Mouse (Mus musculus) embryonic facial prominence, embryonic 10.5 days (tissue): ENCODE measurements around the gene Cela3b. TPM values are rescaled to one million over a fixed set of nuclear protein-coding genes. Genes with fewer than 3 reads are reported as not detected.
A peak's percentile ranks its signal among the peaks of the same experiment; 100 is the strongest.

ENCODE experiments used
- DNase-seq: peaks from one replicate; pipeline ENCODE4 v3.0.0-alpha.2; 2017; ENCODE audit warnings: low spot score
- H3K27ac ChIP-seq: fragments of 300-500 bp; sonication (generic); replicated peaks from 2 replicates; pipeline ENCODE4 v1.5.1; 2016; ENCODE audit warnings: mild to moderate bottlenecking
- H3K27me3 ChIP-seq: fragments of 300-500 bp; sonication (generic); replicated peaks from 2 replicates; pipeline ENCODE4 v1.6.1; 2016; ENCODE audit warnings: low read depth, mild to moderate bottlenecking; ENCODE audit not compliant: poor library complexity, severe bottlenecking
- H3K36me3 ChIP-seq: fragments of 300-500 bp; sonication (generic); replicated peaks from 2 replicates; pipeline ENCODE4 v1.6.1; 2016; ENCODE audit warnings: mild to moderate bottlenecking, moderate library complexity
- H3K4me1 ChIP-seq: fragments of 300-500 bp; sonication (generic); 2 replicates; pipeline ENCODE4 v1.6.1; 2016
- H3K4me3 ChIP-seq: fragments of 300-500 bp; sonication (generic); 2 replicates; pipeline ENCODE4 v1.5.1; 2016; ENCODE audit warnings: mild to moderate bottlenecking, moderate library complexity
- H3K9me3 ChIP-seq: fragments of 300-500 bp; sonication (generic); 2 replicates; pipeline ENCODE4 v1.6.1; 2016; ENCODE audit warnings: mild to moderate bottlenecking
- WGBS: fragments of 180-500 bp; shearing (Covaris S2); methylation state at CpG from one replicate; pipeline ENCODE4 v1.1.7; 2016; 5-methylcytosine and 5-hydroxymethylcytosine counted together
- polyA plus RNA-seq: library from polyadenylated mRNA; unstranded; fragments of >200 nt; fragmentation: Nextera tagmentation; extraction: Ambion mirVana; gene quantifications from 2 replicates; pipeline ENCODE4 v1.2.1, GENCODE M21; 2016

Gene Cela3b
- polyA plus RNA-seq, 1 experiment from 2014 or later = not detected

- 90% methylated on average over 3 of the region's 3 CpGs for WGBS
Measured at GRCm38 (mm10) chr4:137391287-137391686, 39.1 kb downstream of the Cela3b start.

DNA sequence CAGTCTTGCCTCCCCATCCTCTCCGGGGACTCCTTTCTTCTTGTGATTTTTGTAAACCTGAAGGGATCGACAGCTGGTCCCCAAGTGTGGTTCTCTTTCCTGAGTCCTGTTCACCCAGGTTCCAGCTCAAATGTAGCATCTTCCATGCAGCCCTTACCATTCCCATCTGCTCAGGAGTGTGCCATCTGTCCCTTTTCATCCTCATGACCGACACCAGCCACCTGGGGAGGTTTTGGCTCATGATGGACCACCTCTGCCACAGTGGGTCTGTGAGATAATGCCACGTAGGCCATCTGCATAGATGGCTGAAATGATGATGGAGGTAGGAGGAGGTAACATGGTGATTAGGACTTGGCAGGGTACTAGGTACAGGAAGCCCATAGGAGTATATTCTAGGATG lies 40.1 kb downstream of the Cela3b start:
- H3K9me3 ChIP-seq = no peaks in the 10 kb centered on the region
- WGBS = 96% methylated on average over 4 of the region's 4 CpGs
- no peak for DNase-seq

More at GRCm38 (mm10) chr4:137391287-137391686, 39.1 kb downstream of the Cela3b start:
- peaks cover 21% of the 10 kb centered on the region for H3K4me1 ChIP-seq
- H3K27me3 ChIP-seq = no peaks in the 10 kb centered on the region
- H3K27ac ChIP-seq = no peak overlapping the region
- H3K9me3 ChIP-seq = peaks cover 3% of the 10 kb centered on the region; the same call in 1 of the 2 replicates
- peaks cover 16% of the 10 kb centered on the region for H3K36me3 ChIP-seq
- no peak for DNase-seq
- H3K4me3 ChIP-seq = no peak overlapping the region

DNA sequence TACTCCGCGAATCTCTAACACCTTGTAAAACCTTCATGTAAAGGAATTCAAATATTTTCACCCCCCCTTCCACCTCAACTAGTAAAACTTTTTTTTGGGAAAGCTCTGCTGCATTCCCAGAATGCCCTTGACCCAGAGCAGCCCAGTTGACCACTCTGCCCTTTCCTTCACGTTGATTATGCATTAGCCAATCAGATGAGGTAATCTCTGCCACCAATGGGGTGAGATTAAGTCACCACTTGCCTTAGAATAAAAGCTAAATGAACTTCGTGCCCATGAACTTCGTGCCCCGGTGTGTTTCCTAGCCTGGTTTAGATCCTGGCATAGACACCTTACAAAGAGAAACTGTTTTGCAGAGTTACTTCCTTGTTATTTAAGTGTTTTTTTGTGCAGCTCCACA lies 41.4 kb downstream of the Cela3b start:
- Histone ChIP-seq H3K27me3 (no peaks in the 10 kb centered on the region), H3K4me1 (peaks cover 21% of the 10 kb centered on the region), H3K4me3 (peak overlapping the region; percentile 90), H3K9me3 (no peaks in the 10 kb centered on the region), H3K36me3 (peaks cover 16% of the 10 kb centered on the region), H3K27ac (no peak overlapping the region; the same call in 1 of the 2 replicates)
- DNase-seq = no peak
- 55% methylated on average over 6 of the region's 6 CpGs for WGBS

More for the DNA sequence above, 40.1 kb downstream of the Cela3b start:
- H3K27ac ChIP-seq = no peak overlapping the region
- peaks cover 21% of the 10 kb centered on the region for H3K4me1 ChIP-seq
- H3K27me3 ChIP-seq = no peaks in the 10 kb centered on the region
- H3K4me3 ChIP-seq = no peak overlapping the region
- peaks cover 16% of the 10 kb centered on the region for H3K36me3 ChIP-seq

GRCm38 (mm10) chr4:137388059-137388794 lies 42.1 kb downstream of the Cela3b start:
- WGBS = 1% methylated on average over 46 of the region's 46 CpGs

GRCm38 (mm10) chr4:137387482-137388058 lies 42.8 kb downstream of the Cela3b start:
- Histone ChIP-seq H3K4me1 (peaks cover 21% of the 10 kb centered on the region), H3K4me3 (peak overlapping the region; percentile 90), H3K27me3 (no peaks in the 10 kb centered on the region), H3K27ac (peak overlapping the region; percentile 96), H3K36me3 (peaks cover 16% of the 10 kb centered on the region), H3K9me3 (no peaks in the 10 kb centered on the region)
- 1% methylated on average over 20 of the region's 20 CpGs for WGBS
- DNase-seq = no peak

More at GRCm38 (mm10) chr4:137388059-137388794, 42.1 kb downstream of the Cela3b start:
- Histone ChIP-seq H3K27me3 (no peaks in the 10 kb centered on the region), H3K4me3 (peak overlapping the region; percentile 90), H3K4me1 (peaks cover 21% of the 10 kb centered on the region), H3K27ac (peak overlapping the region; percentile 96), H3K36me3 (peaks cover 16% of the 10 kb centered on the region), H3K9me3 (no peaks in the 10 kb centered on the region)
- DNase-seq = peak; percentile 91

DNA sequence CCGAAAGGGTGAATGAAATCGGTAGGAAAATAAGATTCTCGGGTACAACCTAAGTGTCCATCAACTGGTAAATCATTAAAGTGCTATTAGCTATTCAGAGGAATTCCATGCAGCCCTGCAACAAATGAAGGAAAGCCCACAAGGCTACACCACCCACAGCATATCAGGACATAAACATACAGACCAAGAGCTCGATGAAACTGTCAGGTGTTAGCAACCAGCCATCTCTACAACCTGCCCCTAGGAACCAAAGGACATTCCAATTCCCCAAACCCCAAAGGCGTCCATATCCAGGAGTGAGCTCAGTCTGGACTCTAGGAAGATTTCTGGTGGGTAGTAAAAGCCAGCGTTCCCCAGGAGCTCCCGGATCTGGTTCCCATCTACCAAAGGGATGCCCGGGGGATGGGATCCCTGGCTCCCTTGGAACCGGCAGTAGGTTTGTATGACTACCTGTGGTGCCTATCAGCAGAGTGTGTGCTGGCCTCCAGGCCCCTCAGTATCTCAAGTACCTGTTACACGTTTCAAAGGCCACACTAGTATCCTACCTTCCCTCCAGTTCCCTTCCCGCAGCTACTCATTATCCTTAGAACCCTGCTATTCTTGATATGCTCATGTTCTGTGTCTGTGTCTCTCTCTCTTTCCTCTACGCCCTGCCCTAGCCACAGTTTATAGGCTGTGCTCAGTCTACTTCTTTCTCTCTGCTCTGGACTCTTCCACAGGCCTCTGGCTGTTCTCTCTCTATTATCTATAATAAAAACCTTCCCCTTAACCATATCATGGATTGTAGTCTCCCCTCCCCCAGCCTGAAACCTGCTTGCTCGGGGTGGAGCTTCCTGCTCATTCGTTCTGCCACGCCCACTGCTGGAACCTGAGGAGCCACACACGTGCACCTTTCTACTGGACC lies 49.4 kb downstream of the Cela3b start:
- Histone ChIP-seq H3K4me1 (peaks cover 19% of the 10 kb centered on the region), H3K27ac (peak overlapping the region; percentile 78), H3K36me3 (no peaks in the 10 kb centered on the region), H3K9me3 (no peaks in the 10 kb centered on the region), H3K4me3 (peak overlapping the region; percentile 44), H3K27me3 (no peaks in the 10 kb centered on the region)
- WGBS = 27% methylated on average over 16 of the region's 16 CpGs
- peak; percentile 48 for DNase-seq

GRCm38 (mm10) chr4:137379713-137380255 lies 50.6 kb downstream of the Cela3b start:
- Histone ChIP-seq H3K9me3 (no peaks in the 10 kb centered on the region), H3K27ac (no peak overlapping the region), H3K36me3 (no peaks in the 10 kb centered on the region), H3K4me3 (no peak overlapping the region), H3K27me3 (no peaks in the 10 kb centered on the region), H3K4me1 (peaks cover 29% of the 10 kb centered on the region)
- WGBS = 90% methylated on average over 10 of the region's 10 CpGs
- no peak for DNase-seq

DNA sequence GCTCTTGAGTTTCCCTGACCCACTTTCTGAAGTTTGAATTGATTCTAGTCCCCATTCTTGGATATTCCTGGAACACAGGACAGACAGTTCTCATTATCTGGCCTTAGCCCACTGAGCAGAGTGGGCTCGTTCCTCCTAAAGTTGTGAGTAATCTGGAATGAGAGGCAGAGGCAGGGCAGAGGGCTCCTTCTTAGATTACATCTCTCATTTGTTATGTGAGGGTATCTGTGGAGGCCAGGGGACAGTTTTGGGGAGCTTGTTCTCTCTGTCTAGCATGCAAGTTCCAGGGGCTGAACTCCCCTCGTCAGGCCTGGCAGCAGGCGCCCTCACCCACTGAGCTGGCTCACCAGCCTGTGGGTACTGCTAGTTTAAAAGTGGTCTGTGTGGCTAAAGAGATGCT lies 51.3 kb downstream of the Cela3b start:
- Histone ChIP-seq H3K4me1 (peaks cover 30% of the 10 kb centered on the region), H3K4me3 (no peak overlapping the region), H3K27ac (no peak overlapping the region), H3K9me3 (no peaks in the 10 kb centered on the region), H3K27me3 (no peaks in the 10 kb centered on the region), H3K36me3 (no peaks in the 10 kb centered on the region)
- DNase-seq = no peak
- WGBS = 83% methylated on average over 3 of the region's 3 CpGs

- Histone ChIP-seq H3K9me3 (no peaks in the 10 kb centered on the region), H3K27ac (no peak overlapping the region), H3K4me3 (no peak overlapping the region), H3K27me3 (no peaks in the 10 kb centered on the region), H3K36me3 (no peaks in the 10 kb centered on the region), H3K4me1 (peaks cover 36% of the 10 kb centered on the region)
- no peak for DNase-seq
- 85% methylated on average over 4 of the region's 4 CpGs for WGBS
Measured at GRCm38 (mm10) chr4:137377526-137378304, 52.6 kb downstream of the Cela3b start.

- H3K27me3 ChIP-seq = no peaks in the 10 kb centered on the region
- H3K27ac ChIP-seq = no peak overlapping the region
- DNase-seq = no peak
- no peak overlapping the region for H3K4me3 ChIP-seq
- peaks cover 36% of the 10 kb centered on the region for H3K4me1 ChIP-seq
- 69% methylated on average over 2 of the region's 2 CpGs for WGBS
- no peaks in the 10 kb centered on the region for H3K36me3 ChIP-seq
- no peaks in the 10 kb centered on the region for H3K9me3 ChIP-seq
Measured at GRCm38 (mm10) chr4:137376778-137377177, 53.6 kb downstream of the Cela3b start.

- peak; percentile 70 for DNase-seq
- no peaks in the 10 kb centered on the region for H3K27me3 ChIP-seq
- peaks cover 30% of the 10 kb centered on the region for H3K4me1 ChIP-seq
- peak overlapping the region; percentile 81 for H3K27ac ChIP-seq
- H3K4me3 ChIP-seq = 0 out of 2 replicates have a peak overlapping the region, but pooled peaks have one; percentile 29
- H3K9me3 ChIP-seq = no peaks in the 10 kb centered on the region
- H3K36me3 ChIP-seq = no peaks in the 10 kb centered on the region
- WGBS = 36% methylated on average over 19 of the region's 19 CpGs
Measured at GRCm38 (mm10) chr4:137375314-137376278, 54.7 kb downstream of the Cela3b start.
